Mouse (Mus musculus): Measurements from ENCODE around the gene Fam53b.

- TF ChIP-seq CEBPB (IDR thresholded peaks at IDR 0.05; ENCODE audit: insufficient read depth, poor library complexity, severe bottlenecking) = no peak
- no peak for TF ChIP-seq POLR2AphosphoS2 (IDR thresholded peaks at IDR 0.05; ENCODE audit: insufficient read length, low read depth)
- no peak for TF ChIP-seq TCF12 (IDR thresholded peaks at IDR 0.05; ENCODE audit: insufficient read depth, poor library complexity, severe bottlenecking)
- TF ChIP-seq MYOG (IDR thresholded peaks at IDR 0.05; ENCODE audit: control insufficient read depth in 1 of 3, insufficient read depth in 1 of 3, insufficient read length in 2 of 3, low read depth in 2 of 3) = no peak
- TF ChIP-seq POLR2A (IDR thresholded peaks at IDR 0.05; ENCODE audit: insufficient read length, low read depth) = no peak
- TF ChIP-seq MAX (IDR thresholded peaks at IDR 0.05; ENCODE audit: low read depth) = no peak
- no peak for TF ChIP-seq REST (IDR thresholded peaks at IDR 0.05; ENCODE audit: insufficient read depth, insufficient read length)
- no peak for TF ChIP-seq USF1 (IDR thresholded peaks at IDR 0.05; ENCODE audit: low read depth)
- no peak for TF ChIP-seq MYOD1 (IDR thresholded peaks at IDR 0.05; ENCODE audit: control insufficient read depth in 1 of 3, insufficient read length in 2 of 3, low read depth in 2 of 3)
- no peak for TF ChIP-seq SRF (IDR thresholded peaks at IDR 0.05; ENCODE audit: control insufficient read depth, insufficient read length, low read depth)
- TF ChIP-seq E2F4 (IDR thresholded peaks at IDR 0.05; ENCODE audit: insufficient read depth) = no peak
Measured at GRCm38 (mm10) chr7:132803962-132804361, 9.7 kb downstream of the Fam53b start.
